Mouse (Mus musculus) urinary bladder, postnatal 25 days (tissue): ENCODE data around the gene Rcn3.
"Not testable (repeated sequence)": the region's sequence is repeated elsewhere in the genome, so short reads cannot be mapped to it uniquely, and the experiment has no call there.

ENCODE experiments used
- DNase-seq: peaks from one replicate; pipeline ENCODE4 v3.0.0; 2022; ENCODE audit warnings: low spot score

The Rcn3 gene

GRCm38 (mm10) chr7:45097479-45097878, 5.5 kb upstream of the Rcn3 start:
- DNase-seq, result no peak

- not testable (repeated sequence) for DNase-seq
Measured at GRCm38 (mm10) chr7:45095965-45096364, 3.9 kb upstream of the Rcn3 start.

GRCm38 (mm10) chr7:45095367-45095766, 3.3 kb upstream of the Rcn3 start:
- DNase-seq, result no peak

DNA sequence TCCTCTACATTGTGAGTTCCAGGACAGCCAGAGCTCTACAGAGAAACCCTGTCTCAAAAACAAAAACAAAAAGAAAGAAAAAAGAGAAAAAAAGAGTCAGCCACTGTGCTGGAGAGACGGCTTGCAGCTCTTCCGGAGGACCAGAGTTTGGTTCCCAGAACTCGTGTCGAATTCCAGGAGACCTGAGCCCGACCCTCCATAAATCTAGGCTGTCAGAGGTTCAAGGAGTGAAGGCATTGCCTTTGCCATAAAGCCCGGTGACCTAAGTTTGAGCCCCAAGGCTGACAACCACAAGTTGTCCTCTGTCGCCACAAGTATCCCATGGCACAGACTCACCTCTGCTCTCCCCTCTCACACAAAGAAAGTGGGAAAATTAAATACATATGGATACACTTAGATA, 2.1 kb upstream of the Rcn3 start:
- no peak for DNase-seq

DNA sequence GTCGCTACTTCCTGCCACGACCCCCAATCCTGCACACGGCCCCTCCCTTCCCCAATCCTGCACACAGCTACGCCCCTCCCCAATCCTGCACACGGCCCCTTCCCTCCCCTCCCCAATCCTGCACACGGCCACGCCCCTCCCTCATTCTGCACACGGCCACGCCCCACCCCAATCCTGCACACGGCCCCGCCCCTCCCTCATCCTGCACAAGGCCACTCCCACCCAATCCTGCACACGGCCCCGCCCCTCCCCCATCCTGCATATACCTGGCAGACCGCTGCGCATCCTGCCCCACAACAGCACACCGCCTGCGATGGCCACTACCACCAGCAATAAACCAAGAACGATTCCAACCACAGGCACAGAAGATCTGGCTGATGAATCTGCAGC, 1.5 kb upstream of the Rcn3 start:
- no peak for DNase-seq

DNA sequence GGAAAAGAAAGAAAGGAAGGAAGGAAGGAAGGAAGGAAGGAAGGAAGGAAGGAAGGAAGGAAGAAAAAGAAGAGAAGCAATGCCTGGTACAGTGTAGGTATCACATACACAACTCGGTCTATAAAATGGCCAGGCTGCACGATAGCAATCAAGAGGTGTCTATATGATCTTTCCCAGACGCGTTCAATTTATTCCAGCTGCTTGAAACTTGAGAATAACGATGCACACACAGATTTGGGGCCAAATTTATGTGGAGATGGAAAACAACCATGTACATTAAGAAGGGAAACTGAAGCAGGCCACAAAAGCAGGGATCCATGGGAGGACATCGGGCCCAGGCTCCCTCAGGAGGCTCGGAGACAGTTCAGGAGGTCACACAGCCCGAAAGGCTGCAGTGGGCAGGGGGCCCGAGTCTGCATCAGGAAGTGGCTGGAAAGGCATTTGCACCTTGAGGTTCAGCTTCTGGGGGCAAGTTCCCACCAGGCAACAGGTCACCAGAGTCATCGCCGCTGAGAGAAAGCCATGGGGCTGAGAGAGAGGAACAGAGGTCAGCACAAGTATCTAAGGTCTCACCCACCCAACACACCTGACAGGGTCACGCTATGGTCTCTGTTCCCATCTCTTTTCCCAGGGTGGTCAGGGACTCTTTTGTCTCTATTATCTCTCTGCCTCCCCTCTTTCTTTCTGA, 951 bp upstream of the Rcn3 start:
- no peak for DNase-seq

DNA sequence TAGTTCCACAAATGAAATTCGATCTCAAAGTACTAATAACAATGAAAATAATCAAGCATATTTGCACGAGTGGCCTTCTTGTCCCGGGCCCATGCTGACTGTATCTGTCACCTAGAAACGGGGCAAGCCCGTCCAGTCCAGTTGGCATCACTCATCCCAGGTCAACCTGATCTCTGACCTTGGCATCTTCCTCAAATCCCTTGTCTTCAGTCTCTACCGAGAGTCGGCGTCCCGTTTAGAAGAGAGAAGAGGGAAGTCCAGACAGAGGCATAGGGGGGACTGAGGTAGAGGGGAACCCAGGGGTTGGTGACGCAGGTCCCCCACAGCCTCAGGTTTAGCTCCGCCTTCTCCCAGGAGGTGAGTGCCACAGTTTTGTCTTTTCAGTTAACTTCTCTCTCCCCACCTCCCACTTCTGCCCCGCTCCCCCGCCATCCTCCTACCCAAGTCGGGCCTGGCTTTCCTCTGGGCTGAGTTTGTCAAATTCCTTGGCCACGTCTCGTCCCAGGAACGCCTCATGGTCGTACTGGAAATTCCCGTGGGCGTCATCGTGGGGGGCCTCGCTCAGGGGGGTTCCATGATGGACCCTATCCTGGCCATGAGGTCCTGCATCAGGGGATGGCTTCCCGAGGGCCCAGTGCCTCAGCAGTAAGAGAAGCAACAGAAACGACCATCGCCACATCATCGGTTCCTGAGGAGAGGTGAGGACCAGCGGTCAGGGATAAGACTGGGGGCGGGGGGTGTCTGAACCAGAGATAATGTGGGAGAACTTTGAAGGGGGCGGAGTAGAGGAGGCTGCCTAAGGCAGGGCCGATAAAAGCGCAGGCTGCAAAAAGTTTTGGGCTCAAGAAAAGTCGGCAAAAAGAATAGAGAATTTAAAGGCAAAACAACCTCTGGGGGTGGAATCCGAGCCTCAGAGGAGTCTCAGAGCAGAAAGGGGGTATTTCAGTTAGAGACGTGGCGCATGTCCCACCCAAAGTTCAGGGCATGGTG, 725 bp downstream of the Rcn3 start:
- DNase-seq, result peak; percentile 32

- no peak for DNase-seq
Measured at GRCm38 (mm10) chr7:45090251-45090977, 1.6 kb downstream of the Rcn3 start.

GRCm38 (mm10) chr7:45088597-45088996, 3.4 kb downstream of the Rcn3 start:
- no peak for DNase-seq

DNA sequence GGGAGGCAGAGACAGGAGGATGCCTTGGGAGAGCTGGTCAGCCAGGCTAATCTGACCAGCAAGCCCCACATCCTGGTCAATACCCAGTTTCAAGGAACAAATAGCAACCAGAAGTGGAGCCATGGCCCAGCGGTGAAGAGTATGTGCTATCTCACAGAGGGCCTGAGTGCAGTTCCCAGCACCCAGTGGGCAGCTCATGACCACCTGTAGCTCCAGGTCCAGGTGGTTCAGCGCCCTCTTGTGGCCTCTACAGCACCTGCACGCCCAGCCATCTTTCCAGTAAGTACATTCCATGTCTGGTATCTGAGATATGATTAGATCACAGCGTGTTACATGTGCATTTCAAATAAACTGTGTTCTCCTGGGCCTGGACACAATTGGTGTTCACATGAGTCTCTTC, 5.9 kb downstream of the Rcn3 start:
- no peak for DNase-seq

DNA sequence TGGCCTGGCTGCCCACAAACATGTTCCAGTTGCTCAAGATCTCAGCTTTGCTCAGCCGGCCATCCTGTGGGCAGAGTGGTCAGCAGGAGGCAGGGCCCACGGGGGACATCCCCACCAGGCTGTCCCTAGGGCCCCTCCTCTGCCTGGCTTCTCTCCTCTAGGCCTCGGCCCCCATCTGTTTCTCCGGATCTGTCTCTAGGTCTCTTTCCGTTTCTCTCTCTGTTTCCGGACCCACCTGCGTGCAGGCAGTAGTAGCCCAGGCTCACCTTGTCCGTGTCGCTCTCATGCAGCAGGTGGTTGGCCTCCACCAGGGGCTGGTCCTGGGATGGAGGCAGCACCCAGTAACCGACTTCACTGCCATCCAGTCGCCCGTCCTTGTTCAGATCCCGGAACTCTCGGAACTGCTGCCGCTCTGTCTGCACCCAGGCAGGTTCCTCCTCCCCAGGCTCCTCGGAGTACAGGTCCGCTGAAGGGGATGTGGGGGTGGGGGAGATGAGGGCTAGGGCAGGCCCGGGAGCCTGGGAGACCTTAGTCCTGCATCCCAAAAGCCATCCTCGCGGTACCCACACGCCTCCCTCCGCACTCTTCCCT, 8.6 kb downstream of the Rcn3 start:
- no peak for DNase-seq

- no peak for DNase-seq
Measured at GRCm38 (mm10) chr7:45082401-45083299, 9.4 kb downstream of the Rcn3 start.

DNA sequence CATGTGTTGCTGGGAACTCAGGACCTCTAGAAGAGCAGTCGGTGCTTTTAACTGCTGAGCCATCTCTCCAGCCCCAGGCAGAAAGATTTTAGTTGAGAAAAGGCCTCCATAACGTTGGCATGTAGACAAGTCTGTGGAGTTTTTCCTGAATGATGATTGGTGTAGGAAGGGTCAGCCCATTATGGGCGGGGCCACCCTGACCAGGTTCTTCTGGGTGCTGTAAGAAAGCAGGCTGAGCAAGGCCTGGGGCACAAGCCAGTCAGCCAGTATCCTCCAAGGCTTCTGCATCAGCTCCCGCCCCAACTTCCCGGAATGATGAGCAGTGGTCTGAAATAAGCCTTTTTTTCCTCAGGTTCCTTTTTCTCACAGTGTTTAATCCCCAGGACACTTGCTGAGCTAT, 11.0 kb downstream of the Rcn3 start:
- no peak for DNase-seq

DNA sequence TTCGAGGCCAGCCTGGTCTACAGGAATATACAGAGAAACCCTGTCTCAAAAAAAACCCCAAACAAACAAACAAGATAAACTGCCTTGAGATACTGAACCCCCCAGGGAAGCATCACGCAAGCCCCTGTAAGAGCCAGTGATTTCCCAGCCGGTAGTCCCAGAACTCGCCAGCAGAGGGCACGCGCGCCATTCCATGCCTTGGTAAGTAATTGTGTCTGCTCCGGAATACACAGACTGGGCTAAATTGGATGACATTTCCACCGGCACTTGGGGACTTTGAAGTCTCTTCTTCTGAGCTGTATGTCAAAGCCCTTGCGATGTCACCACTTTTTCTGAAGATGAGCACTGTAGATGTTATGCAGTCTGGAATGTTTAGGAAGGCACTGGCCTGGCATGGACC, 12.2 kb downstream of the Rcn3 start:
- peak; percentile 91 for DNase-seq

DNA sequence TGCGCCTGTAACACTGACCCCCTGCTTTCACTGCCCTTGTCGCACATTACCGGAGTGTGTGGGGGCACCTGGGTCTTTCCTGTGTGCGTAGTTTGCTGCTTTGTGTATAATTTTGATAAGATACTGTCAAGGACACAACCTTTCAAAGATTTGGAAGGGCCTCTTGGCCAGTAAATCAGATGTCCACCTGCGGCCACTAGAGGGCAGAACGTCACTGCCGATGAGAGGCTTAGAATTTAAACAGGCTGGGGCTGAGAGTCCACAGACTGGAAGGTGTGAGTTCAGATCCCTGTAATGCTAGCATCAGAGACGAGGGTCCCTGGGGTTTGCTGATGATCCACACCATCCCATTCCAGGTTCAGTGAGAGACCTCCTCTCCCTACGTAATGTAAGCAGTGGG, 13.5 kb downstream of the Rcn3 start:
- peak; percentile 66 for DNase-seq

DNA sequence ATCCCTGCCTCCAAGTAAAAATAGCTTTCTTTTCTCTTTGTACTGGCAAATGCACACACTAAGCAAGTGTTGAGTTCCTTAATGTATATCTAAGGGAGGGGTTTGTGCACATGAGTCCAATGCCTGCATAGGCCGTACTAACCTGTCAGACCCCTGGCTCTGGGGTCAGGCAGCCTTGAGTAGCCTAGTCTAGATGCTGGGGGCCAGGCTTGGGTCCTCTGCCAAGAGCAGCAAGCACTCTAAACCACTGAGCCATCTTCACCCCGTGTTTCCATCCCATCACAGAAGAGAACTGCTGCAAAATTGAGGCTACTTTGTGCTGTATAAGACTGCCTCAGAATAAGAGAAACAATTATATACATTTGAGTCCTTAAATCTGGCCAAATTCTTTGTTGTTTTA, 14.2 kb downstream of the Rcn3 start:
- DNase-seq, result no peak

GRCm38 (mm10) chr7:45077322-45077721, 14.7 kb downstream of the Rcn3 start:
- DNase-seq, result no peak

DNA sequence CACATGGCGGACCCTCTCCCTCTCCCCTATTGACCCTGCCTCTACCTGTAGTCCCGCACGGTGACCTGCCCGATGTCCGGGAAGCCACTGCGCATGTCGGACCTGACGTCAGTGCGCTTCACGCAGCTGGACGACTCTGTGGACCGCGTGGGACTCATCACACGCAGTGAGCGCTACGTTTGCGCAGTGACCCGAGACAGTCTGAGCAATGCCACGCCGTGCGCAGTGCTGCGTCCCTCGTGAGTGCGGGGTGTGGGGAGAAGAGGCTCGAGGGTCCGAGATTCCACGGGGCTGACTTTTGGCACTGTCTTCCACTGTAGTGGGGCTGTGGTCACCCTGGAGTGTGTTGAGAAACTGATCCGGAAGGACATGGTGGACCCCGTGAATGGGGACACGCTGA, 15.5 kb downstream of the Rcn3 start:
- no peak for DNase-seq

DNA sequence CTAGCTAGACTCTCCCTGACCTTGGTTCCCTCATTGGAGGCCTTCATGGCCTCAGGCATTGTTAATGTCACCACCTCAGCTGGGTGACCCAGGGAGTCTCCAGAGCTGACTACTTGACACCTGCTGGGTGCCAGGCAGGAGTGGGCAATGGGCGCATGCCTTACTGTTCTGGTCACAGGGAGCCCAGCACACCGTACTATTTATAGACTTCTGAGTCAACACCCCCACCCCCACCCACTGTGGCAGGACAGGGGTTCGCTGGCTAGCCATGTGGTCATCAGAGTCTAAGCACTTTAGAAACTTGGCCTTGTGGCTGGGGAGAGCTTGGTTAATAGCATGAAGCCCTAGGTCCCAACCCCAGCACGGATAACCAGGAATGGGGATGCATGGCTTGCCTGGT, 16.6 kb downstream of the Rcn3 start:
- no peak for DNase-seq

DNA sequence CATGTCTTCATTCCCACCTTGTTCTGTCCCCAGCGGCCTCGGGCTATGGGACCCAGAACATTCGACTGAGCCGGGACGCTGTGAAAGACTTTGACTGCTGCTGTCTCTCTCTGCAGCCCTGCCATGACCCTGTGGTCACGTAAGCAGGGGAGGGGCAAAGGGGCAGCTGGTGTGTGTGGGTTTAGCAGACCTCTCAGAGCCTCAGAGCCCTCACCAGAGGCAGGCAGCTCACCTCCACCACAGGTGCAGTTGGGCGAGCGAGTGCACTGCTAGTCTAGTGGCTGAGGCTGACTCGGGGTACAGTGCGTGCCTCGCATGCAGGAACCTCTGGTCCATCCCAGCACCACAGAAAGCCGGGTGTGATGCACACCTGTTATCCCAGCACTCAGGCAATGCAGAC, 18.1 kb downstream of the Rcn3 start:
- no peak for DNase-seq

GRCm38 (mm10) chr7:45073171-45073707, 18.8 kb downstream of the Rcn3 start:
- no peak for DNase-seq
